Mouse (Mus musculus) urinary bladder, postnatal 4 days (tissue): ENCODE measurements around the gene Foxn3.

Experiments
- DNase-seq, 2 experiments: peaks; one replicate each; pipeline ENCODE4 v3.0.0; 2021 to 2022; ENCODE audit warnings: low spot score in 2 of 2

Gene Foxn3

DNA sequence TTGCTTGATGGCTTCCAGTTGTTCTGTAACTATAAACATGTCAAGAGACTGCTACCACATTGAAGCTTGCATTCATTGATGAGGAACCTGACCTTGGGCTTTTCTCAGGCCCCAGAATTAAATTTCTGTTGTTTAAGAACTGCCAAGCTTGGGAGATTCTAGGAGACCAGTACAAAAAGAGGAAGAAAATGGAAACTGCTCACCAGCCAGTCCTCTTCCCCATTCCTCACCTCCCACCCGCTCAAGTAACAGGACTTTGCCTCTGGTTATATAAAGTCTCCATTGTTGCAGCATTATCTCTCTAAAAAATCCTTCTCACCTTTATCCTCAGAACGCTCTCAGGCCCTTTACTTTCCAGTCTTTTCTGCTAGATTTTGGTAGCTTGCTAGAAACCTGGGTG lies 265.6 kb downstream of the Foxn3 start:
- DNase-seq: no peak

DNA sequence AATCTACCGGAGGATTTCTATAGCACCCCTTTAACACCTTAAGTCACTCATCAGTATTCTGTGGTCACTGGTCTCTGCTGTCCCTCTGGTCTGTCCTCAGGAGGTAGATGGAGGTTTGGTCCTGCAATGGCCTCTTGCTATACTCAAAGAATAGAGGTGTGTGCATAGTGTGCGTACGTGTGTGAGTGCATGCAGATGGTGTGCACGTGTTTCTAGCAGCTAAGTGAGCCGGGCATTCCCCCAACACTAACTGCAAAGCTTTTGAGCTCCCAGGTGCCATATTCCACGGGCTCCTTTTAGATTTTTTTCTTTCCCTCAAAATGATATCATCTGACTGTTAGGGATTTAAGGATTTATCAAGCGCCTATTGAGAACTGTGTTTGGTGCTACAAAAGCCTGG lies 269.9 kb downstream of the Foxn3 start:
- no peak for DNase-seq

DNA sequence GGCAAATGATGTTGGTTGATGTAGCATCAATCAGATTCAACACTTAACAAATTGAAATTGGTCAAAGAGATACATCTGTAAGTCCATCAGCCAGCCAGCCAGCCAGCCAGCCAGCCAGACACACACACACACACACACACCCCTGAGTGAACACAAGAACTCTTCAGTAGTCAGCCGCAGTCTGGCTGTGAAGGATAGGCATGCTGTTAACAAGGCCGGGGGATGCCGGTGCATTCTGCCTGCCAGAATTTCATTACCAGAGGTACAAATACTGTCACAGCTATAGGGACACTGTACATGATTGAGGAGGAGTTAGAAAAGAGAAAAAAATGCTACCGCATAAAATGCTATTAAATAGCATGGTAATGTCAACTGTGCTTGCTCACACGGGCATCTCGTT lies 271.2 kb downstream of the Foxn3 start:
- no peak for DNase-seq

DNA sequence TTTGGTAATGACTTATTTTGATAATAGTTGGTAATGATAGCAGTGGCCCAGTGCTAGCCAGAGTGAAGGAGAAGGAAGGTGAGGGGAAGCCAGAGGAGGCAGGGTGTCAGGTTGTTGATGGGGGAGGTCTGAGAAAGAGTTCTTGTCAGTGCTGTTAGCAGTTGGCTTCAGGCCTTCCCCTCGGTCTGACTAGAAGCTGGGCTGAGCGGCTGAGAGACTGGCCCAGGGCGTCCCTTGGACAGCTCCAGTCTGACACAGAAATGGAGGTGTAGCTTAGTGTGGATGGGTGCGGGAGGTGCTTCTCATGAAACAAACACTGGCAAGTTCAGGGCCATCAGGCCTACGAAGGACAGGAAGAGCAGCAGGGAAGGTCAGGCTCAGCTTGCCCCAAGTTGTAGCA lies 276.3 kb downstream of the Foxn3 start:
- DNase-seq: no peak

DNA sequence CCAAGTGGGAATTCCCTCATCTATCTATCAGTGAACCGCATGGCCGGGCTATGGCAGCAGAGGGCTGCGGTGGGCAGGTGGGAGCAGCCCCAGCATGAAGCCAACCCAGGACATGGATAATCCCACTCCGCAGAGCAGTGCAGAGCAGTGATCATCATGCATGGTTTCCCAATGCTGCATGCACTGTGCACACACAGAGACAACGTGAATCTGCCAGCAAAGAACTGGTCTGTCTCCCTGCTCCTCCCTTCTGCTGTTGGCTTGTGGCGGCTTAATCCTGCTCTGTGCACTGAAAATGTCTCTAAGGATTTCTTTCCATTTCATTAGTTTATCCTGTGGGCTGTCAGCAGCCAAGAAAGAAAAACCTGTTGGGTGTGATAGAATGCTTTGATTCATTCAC lies 276.7 kb downstream of the Foxn3 start:
- DNase-seq: no peak

DNA sequence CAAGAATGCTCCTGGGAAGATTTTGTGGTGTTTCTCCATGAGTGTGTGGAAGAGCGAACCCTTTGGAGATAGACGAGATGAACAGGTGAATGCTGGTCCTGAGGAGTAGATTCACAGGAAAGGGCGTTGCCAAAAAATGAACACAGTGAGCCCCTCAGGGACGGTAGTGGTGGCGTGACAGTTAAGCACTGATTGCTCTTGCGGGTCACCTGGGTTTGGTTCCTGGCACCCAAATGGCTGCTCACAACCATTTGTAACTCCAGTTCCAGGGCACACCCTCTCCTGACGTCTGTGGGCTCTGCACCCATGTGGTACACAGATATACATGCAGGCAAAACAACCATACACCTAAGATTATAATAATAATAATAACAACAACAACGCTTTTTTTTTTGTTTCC lies 277.7 kb downstream of the Foxn3 start:
- DNase-seq: no peak

DNA sequence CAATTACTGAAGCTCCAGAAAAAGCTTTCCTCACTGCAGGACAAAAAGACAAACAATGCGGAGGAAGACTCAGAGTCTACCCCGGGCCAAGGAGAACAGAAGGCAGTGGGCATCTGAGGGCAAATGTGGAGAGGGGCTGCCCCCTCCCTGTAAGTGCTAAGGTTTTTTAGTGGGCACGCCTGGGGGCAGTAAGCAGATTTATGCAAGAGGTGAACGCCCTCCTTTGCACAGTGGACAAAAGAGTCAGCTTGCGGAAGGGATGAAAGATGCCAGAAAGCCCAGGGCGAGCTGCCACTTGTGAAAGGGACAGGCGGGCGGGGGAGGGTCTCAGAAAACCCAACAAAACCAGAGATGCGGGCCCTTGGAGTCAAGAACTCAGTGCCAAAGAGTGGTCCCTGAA lies 278.2 kb downstream of the Foxn3 start:
- DNase-seq: no peak

DNA sequence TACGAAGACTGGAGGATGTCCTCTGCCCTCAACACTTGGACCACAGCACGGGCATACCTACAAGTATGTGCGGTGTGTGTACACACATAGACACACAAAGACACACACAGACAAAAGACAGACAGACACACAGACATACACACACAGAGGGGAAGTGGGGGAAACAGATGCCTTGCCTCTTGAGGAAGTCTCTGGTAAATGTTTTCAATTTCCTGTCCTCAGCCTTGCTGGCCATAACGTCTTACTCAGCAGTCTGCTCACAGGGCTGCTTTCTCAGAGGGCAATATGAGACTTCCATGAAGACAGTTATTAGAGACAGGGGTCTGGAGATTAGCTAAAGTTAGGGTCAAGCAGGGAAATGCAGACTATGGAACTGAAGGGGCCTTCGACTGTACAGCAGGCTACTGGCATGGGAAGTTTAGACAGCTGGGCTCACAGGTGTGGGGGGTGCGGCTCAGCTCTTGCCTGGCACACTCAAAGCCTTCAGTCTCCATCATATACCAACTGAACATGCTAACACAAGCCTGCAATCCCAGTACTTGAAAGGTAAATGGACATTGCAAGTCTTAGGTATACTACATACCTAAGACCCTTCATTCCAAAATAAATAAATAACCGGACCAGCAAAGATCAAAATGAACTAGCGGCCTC lies 278.8 kb downstream of the Foxn3 start:
- DNase-seq: no peak

DNA sequence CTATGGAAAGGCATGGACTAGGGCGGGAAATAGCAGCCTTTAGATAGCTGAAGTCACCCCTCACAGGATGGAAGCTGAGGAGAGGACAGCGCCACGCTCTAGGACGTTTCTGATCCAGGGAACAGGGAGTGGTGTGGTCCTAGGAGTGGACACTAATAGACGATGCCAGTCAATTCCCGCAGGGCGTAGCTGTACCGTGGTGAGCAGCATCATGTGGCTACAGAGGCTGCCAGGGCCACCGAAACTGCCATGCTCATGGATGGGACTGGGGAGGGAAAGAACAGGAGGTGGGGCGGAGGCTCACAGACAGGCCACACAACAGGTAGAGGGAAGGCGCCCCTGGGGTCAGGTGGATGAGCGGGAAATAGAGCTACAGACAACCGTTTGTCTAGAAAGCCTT lies 282.6 kb downstream of the Foxn3 start:
- DNase-seq: peak in 1 of 2 experiments; percentile 58

DNA sequence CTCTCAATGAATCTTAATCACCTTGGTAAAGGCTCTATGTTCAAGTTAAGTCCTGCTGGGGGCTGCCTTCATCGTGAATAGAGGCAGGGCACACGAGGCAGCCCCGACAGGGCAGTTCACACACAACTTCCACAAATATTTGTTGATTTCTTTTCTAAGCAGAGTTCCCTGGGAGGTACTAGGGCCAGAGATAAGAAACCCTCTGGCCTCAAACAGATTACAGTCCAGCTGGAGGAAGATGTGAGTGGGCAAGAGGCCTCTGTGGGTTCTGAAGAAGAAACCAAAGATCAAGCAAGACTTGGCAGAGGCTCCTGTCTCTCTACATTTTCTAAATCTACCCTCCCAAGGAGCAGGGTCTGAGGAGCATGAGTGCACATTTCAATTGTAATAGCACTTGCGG lies 283.1 kb downstream of the Foxn3 start:
- DNase-seq: no peak

DNA sequence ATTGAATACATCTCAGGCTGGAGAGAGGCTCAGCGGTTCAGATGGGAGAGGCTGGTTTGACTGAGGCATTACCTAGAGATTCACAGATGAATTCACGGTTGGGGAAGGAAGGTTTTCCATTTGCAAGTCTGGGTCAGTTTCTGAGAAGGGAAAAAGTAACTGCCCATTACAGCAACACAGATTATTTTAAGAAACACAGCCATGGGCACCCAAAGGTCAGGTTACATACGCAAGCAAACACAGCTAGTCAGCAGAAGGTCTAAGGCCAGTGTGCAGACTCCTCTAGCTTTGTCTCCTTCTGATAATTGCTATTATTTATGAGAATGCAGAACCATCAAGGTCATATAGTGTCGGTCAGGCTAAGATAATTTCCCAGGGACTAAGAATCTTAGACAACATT lies 284.0 kb downstream of the Foxn3 start:
- no peak for DNase-seq

DNA sequence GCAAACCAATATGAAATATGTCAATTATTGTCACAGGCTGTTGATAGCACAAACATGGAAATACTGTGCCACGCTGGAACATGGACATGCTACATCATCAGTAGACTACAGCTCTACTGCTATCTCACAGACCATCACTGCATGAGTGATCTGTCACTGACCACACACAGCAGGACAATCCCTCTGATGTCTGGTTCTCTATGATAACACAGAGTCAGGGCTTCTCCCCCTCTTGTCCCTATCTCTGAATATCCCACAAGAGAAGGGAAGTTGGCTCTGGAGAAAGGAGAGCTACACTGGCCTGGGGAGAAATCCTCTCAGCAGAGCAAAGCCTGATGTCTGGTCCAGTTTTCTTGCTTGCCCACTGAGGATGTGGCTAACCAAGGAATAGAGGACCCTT lies 288.8 kb downstream of the Foxn3 start:
- DNase-seq: no peak

DNA sequence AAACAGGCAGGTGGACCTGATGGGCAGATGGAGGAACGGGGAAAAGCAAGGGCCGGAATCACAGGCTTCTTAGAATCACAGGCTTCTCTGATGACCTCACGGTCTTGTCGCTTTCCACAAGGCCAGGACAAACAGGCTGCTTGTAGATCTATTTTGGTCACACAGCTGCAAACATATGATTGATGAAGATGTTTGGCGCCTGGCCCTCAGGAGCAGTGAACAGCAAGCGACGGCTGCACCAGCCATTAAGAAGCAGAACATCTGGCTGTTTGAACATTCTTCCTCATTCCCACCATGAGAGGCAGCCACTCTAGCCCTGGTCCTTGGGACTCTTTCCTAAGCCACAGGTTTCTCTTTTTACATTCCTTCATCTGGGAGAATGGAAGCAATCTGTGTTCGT lies 294.0 kb downstream of the Foxn3 start:
- no peak for DNase-seq

DNA sequence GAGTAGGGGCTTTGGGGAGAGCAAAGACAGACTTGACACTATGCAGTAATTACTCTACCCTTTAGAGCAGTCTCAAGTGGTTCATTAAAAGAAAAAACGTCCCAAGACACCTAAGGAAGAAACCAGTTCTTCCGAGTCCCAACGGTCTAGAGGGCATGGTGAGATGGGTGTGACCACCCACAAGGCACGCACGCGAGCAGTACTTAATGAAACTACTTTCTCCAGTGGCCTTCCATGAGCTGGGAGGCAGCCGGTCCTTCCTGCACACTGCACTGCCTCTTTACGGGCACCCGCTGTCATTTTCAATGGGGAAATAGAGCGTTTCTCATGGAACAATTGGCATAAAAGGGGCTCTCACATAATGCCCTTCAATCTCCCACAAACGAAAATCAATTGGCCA lies 294.4 kb downstream of the Foxn3 start:
- no peak for DNase-seq

DNA sequence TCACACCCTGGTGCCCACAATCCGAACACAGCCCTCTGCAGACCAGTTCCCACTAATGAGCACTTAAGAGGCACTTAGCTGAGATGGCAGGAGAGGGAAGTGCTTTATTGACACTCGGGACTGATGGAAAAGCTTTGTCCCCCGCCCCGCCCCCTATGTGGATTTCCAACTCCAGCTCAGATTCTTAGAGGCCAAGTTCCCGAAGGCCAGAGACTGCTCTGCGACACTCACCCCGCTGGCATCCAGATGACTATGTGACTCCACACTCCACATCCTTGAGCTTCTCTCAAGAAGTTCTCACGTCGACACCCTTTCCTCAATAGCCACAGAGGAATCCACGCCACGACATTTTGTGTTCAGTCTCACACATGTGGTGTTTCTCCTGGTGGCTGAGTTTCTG lies 295.6 kb downstream of the Foxn3 start:
- no peak for DNase-seq

DNA sequence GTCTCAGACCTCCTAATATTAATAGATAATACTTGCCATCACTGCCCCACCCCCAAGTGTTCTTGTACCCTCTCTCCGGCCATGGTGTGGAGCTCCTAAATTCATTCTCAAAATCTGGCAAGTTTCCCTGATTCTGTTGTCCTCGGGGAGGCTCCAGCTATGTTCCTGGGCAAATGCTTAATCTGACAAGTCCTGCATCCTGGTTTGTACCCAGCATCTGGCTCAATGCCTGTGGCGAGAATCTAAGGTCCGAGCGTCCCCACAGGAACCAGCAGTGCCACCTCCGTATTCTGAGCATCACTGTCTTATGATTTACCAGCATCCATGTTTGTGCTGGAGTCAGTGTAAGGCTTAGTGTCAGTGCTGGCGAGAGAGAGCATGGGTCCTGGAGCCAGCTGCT lies 296.9 kb downstream of the Foxn3 start:
- DNase-seq: no peak

DNA sequence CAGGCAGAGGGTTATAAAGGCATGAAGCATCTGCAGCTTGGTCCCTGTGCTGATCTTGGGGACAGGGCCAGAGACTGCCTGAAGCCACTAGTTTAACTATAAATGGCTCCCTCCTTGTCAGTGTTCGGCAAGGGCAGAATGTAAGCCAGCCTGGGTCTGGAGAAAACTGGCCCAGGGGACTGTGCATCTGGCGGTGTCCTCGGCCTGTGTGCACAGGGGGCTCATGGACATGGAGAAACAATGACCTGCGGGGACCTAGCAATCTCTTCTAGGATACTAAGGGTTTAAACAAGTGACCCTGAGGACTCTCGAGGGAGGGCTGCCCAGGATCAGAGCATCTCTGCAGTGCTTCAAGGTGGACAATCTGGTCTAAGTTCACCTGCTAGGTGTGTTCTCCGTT lies 297.6 kb downstream of the Foxn3 start:
- no peak for DNase-seq

DNA sequence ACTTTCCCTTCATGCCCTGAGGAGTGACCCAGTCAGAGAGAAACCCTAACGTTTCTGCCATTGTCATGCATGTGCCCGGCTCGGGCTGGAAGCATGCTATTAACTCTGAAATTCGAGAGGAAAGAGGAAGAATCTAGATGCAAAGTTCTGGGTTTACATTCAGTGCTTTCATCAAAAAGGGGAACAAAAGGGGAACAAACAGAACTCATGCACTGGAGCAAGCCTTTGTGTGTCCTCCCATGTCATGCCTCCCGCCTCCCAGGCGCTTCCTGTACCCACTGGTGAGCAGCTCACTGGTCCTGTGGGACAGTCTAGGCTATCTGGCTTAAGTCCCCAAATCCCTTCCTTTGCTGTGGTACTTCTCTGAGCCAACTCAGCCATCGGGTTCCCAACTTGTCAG lies 299.0 kb downstream of the Foxn3 start:
- DNase-seq: no peak

DNA sequence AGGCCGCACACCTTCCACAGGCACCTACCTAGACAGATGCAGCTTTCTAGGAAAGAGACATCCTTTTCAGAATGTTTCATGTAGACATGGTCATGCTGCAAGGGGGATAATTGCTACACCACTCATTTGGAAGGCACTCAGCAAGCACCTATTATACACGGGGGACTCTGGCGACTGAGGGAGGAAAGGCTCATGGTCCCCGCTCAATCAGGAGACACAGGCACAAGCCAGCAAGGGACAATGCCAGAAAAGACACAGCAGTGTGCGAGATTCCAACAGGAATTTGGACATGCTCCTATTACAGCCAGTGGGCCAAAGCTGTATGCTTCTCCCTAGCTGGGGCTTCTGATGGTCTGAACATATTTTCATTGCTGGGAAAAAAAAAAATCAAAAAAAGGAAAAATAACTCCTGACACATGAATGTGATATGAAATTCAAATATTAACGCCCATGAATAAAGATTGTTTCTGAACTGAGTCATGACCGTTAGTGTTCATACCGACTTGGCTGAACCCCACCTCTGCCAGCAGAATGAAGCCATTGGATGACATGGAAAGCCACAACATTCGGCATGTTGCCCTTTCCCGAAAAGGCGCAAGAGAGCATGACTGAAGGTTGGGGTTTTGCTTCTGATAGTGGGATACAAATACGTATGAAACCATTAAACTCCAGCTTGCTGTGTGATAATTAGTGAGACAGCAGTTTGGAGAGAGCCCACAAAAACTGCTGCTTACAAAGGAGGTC lies 299.6 kb downstream of the Foxn3 start:
- DNase-seq: no peak

DNA sequence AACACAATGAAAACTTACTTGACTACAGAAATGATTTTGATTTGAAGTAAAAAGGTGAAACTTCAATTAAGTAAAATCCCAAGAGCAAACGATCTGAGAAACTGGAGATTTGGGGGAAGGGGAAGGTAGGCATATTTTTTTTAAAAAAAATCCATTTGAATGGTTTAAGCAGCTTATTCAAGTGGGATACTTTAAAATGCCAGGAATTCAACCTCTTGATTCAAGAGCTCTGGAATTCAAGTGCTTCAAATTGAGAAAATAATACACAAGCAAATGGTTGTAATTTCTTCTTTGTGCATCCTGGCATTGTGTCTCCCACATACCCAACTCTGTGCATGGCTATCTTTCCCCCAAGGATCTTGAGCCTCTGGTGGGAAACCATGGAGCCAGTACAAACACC lies 300.5 kb downstream of the Foxn3 start:
- DNase-seq: no peak

DNA sequence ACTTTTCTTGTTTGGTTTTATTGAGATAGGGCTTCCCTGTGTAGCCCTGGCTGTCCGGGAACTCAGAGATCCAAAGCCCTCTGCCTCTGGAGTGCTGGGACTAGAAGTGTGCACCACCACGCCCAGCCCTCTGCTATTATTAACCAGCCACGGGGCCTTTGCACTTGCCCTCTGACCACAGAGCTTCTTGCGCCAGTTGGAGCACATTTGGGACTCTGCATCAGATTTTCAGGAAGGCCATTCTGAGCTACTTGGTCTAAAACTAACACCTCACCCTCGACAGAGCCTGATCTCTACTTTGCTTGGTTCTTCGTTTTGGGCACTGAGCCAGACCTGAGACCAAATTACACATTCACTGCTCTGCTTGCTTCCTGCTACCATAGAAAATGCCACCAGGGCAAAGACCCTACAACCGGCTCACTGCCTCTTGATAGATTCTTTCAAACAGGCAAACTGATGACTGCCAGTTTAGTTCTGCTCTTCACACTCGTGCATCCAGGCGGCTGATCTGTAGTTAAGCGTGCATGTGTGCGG lies 301.2 kb downstream of the Foxn3 start:
- DNase-seq: no peak

DNA sequence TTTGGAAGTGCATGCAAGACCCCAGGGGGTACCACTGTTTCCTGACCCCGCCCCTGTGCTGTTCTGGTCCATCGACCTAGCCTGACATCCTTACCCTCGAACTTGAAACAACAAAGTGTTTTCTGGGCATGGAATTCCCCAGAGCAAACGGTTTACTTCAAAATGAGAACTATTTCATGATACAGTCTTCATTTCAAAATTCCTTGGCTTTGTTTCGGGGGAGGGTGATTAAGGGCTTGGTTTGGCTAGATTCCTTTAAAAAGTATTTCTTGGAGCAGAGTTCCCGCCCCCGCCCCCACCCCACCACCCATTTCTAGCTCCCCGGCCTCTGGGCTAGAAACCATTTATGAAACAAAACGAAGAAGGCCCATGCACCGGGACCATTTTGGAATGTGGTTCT lies 303.2 kb downstream of the Foxn3 start:
- no peak for DNase-seq

DNA sequence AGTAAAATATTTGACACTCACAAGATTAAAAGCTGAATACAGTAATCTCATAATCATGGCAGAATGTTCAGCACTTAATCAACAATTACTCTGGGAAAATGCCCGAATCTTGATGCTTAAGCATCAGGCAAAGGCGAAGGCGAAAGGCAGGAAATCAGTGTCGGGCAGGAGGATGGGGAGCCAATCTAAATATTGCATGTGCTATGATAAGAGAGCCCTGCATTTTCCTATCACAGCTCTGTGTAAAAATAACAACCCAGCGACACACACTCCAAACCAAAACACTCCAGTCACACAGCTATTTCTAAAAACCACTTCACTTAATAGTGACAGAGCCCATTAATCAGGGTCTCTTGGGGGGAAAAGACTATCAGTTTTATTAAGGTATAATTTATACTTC lies 305.8 kb downstream of the Foxn3 start:
- DNase-seq: no peak

DNA sequence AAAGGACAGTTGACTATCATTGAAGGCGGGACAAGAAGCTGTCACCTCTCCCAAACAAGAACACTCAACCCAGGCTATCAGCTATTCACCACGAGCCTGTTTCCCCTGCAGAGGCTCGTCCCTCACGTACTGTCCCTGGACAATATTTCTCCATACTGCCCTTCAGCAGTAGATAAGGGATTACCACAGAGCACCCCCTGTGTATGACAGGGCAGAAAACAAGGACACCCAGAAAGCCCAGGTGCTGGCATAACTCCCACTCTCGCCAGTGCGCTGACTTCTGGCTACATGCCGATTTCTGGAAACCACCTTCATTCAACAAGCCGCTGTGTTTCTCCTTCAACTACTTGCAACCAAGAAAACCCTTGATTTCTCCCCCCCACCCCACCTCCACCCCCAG lies 306.4 kb downstream of the Foxn3 start:
- no peak for DNase-seq
